Mouse (Mus musculus): ENCODE measurements around the gene Bin2. TPM values are rescaled to one million over a fixed set of nuclear protein-coding genes. Genes with fewer than 3 reads are reported as not detected.

The Bin2 gene
- total and polyA plus RNA-seq, 3 experiments = 51.4 to 89.9 (median 64.8) TPM

GRCm38 (mm10) chr15:100651610-100652009, 17.7 kb downstream of the Bin2 start:
- no peaks in the 10 kb centered on the region for H3K79me2 ChIP-seq (replicated peaks; ENCODE audit: control insufficient read depth, extremely low read depth, insufficient read depth, poor library complexity, severe bottlenecking)
- dilution Hi-C loops (cut with MboI; ENCODE audit: extremely low pct_ligation_motif_present, extremely low pct_unique_long_range_greater_than_20kb, low sequenced_read_pairs) = no loop called here
- no peaks in the 10 kb centered on the region for H3K27me3 ChIP-seq (replicated peaks)
- H3K4me1 ChIP-seq (ENCODE audit: control insufficient read depth in 1 of 2, insufficient read depth in 2 of 2) = no peaks in the 10 kb centered on the region
- in situ Hi-C loops (cut with MboI; ENCODE audit: low pct_ligation_motif_present, low pct_unique_long_range_greater_than_20kb, low sequenced_read_pairs) = no loop called here
- H3K27ac ChIP-seq (ENCODE audit: insufficient read depth, low read depth) = no peak overlapping the region
- no peak overlapping the region for H3K9ac ChIP-seq (ENCODE audit: insufficient read depth, low read depth)
- TF ChIP-seq RAD21 (IDR thresholded peaks at IDR 0.05; ENCODE audit: low read depth, low read length) (no peak), ZMIZ1 (IDR thresholded peaks at IDR 0.05; ENCODE audit: low read depth, low read length) (no peak), HCFC1 (IDR thresholded peaks at IDR 0.05; ENCODE audit: low read depth, low read length) (no peak), JUND (conservative IDR thresholded peaks at IDR 0.05; ENCODE audit: low read depth, low read length) (no peak), USF1 (IDR thresholded peaks at IDR 0.05; ENCODE audit: low read depth, low read length) (no peak), MEF2A (IDR thresholded peaks at IDR 0.05; ENCODE audit: borderline replicate concordance, low read depth, low read length) (no peak), MYC (IDR thresholded peaks at IDR 0.05; ENCODE audit: low read depth, low read length) (no peak), KAT2A (IDR thresholded peaks at IDR 0.05; ENCODE audit: insufficient replicate concordance, low read length) (no peak), SIN3A (IDR thresholded peaks at IDR 0.05; ENCODE audit: low read length) (no peak), MAX (IDR thresholded peaks at IDR 0.05; ENCODE audit: low read length) (no peak), ZKSCAN1 (IDR thresholded peaks at IDR 0.05; ENCODE audit: borderline replicate concordance, low read depth, low read length) (no peak), USF2 (conservative IDR thresholded peaks at IDR 0.05; ENCODE audit: low read depth, low read length) (no peak), TBP (conservative IDR thresholded peaks at IDR 0.05; ENCODE audit: low read depth, low read length) (no peak), CTCF (conservative IDR thresholded peaks at IDR 0.05 in 1 of 2, IDR thresholded peaks at IDR 0.05 in 1 of 2; ENCODE audit: low read depth in 2 of 2, low read length in 2 of 2) (no peak), NRF1 (IDR thresholded peaks at IDR 0.05; ENCODE audit: low read depth, low read length) (no peak), ZC3H11A (IDR thresholded peaks at IDR 0.05; ENCODE audit: low read depth, low read length) (no peak), JUN (IDR thresholded peaks at IDR 0.05; ENCODE audit: insufficient read depth, low read depth, low read length) (no peak), SMC3 (IDR thresholded peaks at IDR 0.05; ENCODE audit: low read depth, low read length) (no peak), TCF12 (IDR thresholded peaks at IDR 0.05; ENCODE audit: low read depth, low read length) (no peak), BHLHE40 (IDR thresholded peaks at IDR 0.05; ENCODE audit: low read depth, low read length) (no peak)
- H3K4me3 ChIP-seq (replicated peaks in 1 of 3; ENCODE audit: low read depth in 2 of 3, low read length in 2 of 3, poor library complexity in 1 of 3) = no peak overlapping the region
- H3K36me3 ChIP-seq (replicated peaks in 1 of 2; ENCODE audit: control insufficient read depth in 1 of 2, insufficient read depth in 1 of 2, low read length in 1 of 2) = peaks cover 72 to 74% of the 10 kb centered on the region in 2 experiments
- H3K4me2 ChIP-seq (ENCODE audit: insufficient read depth, low read depth, poor library complexity, severe bottlenecking) = no peak overlapping the region
- DNase-seq (ENCODE audit: extremely low read depth) = no peak
- no peaks in the 10 kb centered on the region for H3K9me3 ChIP-seq (replicated peaks; ENCODE audit: low read length)

GRCm38 (mm10) chr15:100650111-100650510, 19.2 kb downstream of the Bin2 start:
- in situ Hi-C loops (cut with MboI; ENCODE audit: low pct_ligation_motif_present, low pct_unique_long_range_greater_than_20kb, low sequenced_read_pairs) = no loop called here
- TF ChIP-seq KAT2A (IDR thresholded peaks at IDR 0.05; ENCODE audit: insufficient replicate concordance, low read length) = no peak
- TF ChIP-seq IRF4 (IDR thresholded peaks at IDR 0.05; ENCODE audit: low read depth, low read length) = no peak
- TF ChIP-seq GABPA (IDR thresholded peaks at IDR 0.05; ENCODE audit: insufficient replicate concordance, low read depth, low read length) = no peak
- TF ChIP-seq E2F4 (IDR thresholded peaks at IDR 0.05; ENCODE audit: insufficient replicate concordance, low read depth, low read length) = no peak
- TF ChIP-seq MAZ (IDR thresholded peaks at IDR 0.05; ENCODE audit: low read depth, low read length) = no peak
- TF ChIP-seq SIN3A (IDR thresholded peaks at IDR 0.05; ENCODE audit: low read length) = no peak
- H3K4me2 ChIP-seq (ENCODE audit: insufficient read depth, low read depth, poor library complexity, severe bottlenecking) = no peak overlapping the region
- H3K9ac ChIP-seq (ENCODE audit: insufficient read depth, low read depth) = no peak overlapping the region
- H3K79me2 ChIP-seq (replicated peaks; ENCODE audit: control insufficient read depth, extremely low read depth, insufficient read depth, poor library complexity, severe bottlenecking) = no peaks in the 10 kb centered on the region
- dilution Hi-C loops (cut with MboI; ENCODE audit: extremely low pct_ligation_motif_present, extremely low pct_unique_long_range_greater_than_20kb, low sequenced_read_pairs) = no loop called here
- peaks cover 2 to 7% of the 10 kb centered on the region in 2 experiments; a peak in 3 of 4 replicates for H3K4me1 ChIP-seq (ENCODE audit: control insufficient read depth in 1 of 2, insufficient read depth in 2 of 2)
- no peak overlapping the region for H3K4me3 ChIP-seq (replicated peaks in 1 of 3; ENCODE audit: low read depth in 2 of 3, low read length in 2 of 3, poor library complexity in 1 of 3)
- no peak overlapping the region for H3K27ac ChIP-seq (ENCODE audit: insufficient read depth, low read depth)
- no peak for DNase-seq (ENCODE audit: extremely low read depth)
- H3K27me3 ChIP-seq (replicated peaks) = no peaks in the 10 kb centered on the region
- H3K9me3 ChIP-seq (replicated peaks; ENCODE audit: low read length) = no peaks in the 10 kb centered on the region
- peaks cover 71 to 76% of the 10 kb centered on the region in 2 experiments for H3K36me3 ChIP-seq (replicated peaks in 1 of 2; ENCODE audit: control insufficient read depth in 1 of 2, insufficient read depth in 1 of 2, low read length in 1 of 2)

Data from CH12.LX (cell line).